Mouse (Mus musculus) naive thymus-derived CD4-positive, alpha-beta T cell, adult 2 months (primary cell): Measurements from ENCODE around the gene Prom1.

ENCODE experiments used
- DNase-seq: peaks from one replicate; pipeline ENCODE4 v3.0.0-alpha.2; 2011; ENCODE audit warnings: low read depth

The Prom1 gene

DNA sequence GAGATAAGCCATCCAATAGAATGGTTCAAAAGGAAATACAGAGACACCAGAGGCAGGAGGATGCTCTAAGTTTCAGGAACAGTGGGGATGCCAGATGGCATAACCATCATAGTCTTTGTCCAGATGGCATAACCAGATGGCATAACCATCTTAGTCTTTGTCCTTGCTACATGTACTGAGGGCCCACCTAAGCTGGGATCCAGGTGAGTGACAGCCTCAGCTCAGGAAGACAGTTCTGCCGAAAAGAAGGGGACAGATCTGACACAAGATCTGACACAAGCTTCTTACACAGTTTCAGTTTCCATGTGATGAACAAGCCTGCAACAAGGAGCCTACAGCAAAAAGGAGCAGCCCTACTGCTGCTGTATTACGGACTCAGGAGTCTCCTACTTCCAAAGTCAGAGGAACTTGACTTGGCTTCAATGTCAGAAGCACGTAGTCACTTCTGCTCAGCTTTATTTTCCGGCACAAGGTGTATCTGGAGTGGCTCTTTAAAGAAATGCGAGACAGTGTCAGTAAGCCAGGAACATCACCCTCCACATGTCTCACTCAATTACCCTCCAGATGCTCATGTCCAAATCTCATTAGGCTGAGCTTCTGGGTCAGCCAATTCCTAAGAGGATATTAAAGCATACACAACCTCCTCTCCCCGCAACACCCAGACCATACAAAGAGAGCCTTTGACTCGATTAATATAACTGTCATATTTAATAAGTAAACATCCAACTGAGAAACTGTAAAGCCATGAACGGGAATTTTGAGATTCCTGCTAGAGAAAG lies 21.4 kb downstream of the Prom1 start:
- DNase-seq = no peak

DNA sequence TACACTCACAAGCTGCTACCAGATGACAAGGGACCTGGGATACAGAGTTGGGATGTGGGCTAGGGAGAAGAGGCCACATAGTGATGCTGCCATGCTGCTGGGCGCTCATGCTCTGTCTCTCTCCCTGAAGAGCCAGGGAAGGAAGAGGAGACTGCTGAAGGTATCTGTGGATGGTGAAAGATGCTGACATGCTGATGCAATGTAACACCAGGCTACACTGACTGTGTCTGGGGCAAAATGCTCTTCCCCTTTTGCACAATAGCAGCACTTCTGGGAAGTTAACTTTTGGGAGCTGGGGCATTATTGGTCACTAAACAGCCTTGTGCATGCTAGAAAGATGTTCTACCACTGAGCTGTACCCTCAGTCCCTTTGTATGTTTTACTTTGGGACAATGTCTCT lies 26.4 kb downstream of the Prom1 start:
- no peak for DNase-seq

GRCm38 (mm10) chr5:44073634-44074033 lies 28.2 kb downstream of the Prom1 start:
- DNase-seq = no peak

GRCm38 (mm10) chr5:44070529-44071133 lies 31.2 kb downstream of the Prom1 start:
- DNase-seq = no peak

GRCm38 (mm10) chr5:44058258-44058657 lies 43.6 kb downstream of the Prom1 start:
- no peak for DNase-seq

- DNase-seq = no peak
Observed at GRCm38 (mm10) chr5:44050213-44050612, 51.6 kb downstream of the Prom1 start.

- no peak for DNase-seq
Observed at GRCm38 (mm10) chr5:44049395-44049976, 52.3 kb downstream of the Prom1 start.

DNA sequence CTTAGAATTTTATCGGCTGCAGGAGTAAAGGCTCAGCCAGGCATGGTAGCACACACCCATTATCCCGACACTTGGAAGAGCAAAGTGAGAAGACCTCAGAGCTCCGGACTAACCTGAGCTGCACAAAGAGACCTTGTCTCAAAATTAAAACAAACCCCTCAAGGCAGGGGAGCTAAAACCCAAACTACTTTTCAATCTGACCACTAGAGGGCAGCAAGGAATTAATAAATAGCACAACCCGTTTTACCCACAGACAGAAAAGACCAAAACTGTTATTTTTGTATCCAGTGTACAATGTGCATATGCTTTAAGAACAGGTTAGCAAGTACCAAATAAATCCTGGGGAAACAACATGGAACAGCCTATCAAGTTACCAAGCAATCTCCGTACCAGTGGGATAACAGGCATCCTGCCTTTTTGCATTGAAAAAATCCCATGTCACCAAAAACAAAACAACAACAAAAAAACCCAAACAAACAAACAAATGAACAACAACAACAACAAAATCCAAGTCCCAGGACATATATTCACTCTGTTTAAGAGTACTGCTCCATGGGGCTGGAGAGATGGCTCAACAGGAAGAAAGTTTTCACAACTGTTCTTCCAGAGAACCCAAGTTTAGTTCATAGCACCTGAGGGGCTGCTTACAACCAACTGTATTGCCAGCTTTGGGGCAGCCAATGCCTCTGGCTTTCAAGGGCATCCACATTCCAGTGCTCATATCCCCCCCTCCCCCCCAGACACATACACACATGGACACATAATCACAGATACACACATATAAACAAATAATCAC lies 53.1 kb downstream of the Prom1 start:
- DNase-seq = peak; percentile 57

DNA sequence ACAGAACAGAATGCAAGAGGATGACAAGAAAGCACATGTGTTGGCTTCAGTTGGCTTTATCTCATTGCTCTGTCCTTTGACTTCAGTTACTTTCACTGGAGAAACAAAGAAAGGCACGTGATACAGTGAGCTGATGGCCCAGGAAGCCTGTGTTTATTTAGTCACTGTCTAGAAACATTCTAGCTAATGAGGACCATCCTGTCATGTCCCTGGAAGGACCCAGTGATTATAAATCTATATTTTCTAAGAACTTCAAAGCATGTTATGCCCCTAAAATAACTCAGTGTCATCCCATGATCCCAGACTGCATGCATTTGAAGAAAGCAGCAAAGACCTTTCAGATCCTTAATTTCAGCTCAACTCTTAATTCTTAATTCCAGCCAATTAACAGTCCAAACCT lies 60.1 kb downstream of the Prom1 start:
- no peak for DNase-seq

DNA sequence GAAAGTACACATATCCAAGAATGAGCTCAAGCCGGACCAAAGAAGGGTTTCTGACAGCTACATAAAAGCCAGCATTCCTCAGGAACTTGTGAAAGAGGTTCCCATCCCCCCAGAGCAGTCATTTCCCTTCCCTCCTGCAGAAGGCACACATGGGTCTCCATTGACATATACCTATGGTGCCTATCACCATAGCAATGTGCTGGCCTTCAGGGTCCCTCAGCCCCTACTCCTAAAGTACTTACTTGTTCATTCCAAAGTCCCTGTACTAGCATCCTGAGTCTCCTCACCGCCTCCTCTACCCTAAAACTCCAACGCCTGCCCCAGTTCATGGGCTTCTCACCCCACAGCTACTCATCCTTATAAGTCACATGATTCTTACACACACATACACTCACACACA lies 60.8 kb downstream of the Prom1 start:
- no peak for DNase-seq

DNA sequence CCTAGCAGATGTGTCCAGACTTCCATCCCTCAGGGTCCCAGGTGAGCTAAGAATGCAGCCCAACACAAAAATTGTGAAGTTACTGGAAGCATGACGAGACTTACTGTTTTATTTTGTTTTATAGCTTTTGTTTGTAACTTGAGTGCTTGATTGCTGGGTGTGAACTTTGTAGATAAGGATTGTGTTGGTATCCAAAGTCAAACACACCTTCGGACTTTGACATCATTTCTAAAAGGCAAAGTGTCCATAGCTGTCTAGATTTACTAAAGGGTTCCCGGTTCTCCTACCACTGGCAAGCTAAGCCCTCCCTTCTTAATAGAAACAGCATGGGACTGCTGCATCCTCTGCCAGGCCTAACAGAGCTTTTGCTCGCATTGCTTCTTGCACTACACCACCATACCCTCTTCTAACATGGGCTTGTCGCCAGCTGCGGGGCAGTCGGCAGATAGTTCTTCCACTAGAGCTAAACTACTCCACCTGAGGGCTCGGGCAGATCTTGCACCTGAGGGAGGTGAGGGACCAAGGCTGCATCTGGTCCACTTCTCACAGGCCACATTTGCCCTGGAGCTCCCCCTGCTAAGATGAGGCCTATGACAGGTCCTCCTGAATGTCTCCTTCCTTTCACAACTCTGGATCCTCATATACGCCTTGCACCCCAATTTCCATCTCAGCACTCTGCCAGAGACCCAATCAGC lies 103.4 kb downstream of the Prom1 start:
- no peak for DNase-seq

GRCm38 (mm10) chr5:43997626-43998025 lies 104.2 kb downstream of the Prom1 start:
- no peak for DNase-seq

GRCm38 (mm10) chr5:43996162-43996561 lies 105.7 kb downstream of the Prom1 start:
- DNase-seq = no peak

- no peak for DNase-seq
Observed at GRCm38 (mm10) chr5:43994981-43995380, 106.9 kb downstream of the Prom1 start.

GRCm38 (mm10) chr5:43990316-43990715 lies 111.5 kb downstream of the Prom1 start:
- DNase-seq = peak; percentile 72

DNA sequence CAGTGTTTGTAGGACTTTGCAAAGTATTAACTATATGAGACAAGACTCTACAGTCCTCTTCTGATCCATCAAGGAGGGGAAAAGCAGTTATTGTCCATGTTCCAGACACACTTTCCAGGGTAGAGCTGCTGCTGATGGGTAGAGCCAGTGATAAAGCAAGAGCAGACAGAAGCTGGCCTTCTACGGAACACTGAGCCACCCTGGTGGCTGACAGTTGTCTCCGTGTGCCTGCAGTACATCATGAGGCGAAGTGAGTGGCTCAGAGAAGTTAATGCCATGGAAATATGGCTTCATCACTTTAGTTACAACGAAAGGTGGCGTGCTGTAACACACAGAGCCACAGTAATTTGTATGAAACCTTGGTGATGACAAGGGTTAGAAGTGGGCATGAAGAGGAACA lies 112.8 kb downstream of the Prom1 start:
- DNase-seq = peak; percentile 12

GRCm38 (mm10) chr5:43986212-43986611 lies 115.6 kb downstream of the Prom1 start:
- DNase-seq = no peak

- DNase-seq = no peak
Observed at GRCm38 (mm10) chr5:43982896-43983295, 118.9 kb downstream of the Prom1 start.

DNA sequence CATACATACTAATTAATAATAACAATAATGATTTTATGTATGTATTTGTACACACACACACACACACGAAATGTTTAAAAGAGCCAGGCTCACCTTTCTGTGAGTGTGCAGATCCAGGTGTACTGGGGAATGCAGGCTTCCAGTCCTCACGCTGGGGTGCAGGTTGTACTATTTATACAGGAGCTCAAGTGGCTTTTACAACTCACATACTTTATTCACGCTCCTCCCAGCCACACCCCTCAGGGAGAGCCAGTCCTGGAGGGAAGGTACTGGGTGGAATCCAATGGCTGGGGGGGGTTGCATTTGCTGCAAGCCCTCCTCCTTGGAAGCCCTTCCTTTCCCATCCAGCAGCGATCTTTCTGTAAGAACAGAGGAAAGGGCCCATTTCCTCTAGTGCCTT lies 120.2 kb downstream of the Prom1 start, which contains the start of gene Fgfbp1:
Fgfbp1 (minus strand) TSS at position 160 of the 400 bp plus-strand sequence.
- no peak for DNase-seq

DNA sequence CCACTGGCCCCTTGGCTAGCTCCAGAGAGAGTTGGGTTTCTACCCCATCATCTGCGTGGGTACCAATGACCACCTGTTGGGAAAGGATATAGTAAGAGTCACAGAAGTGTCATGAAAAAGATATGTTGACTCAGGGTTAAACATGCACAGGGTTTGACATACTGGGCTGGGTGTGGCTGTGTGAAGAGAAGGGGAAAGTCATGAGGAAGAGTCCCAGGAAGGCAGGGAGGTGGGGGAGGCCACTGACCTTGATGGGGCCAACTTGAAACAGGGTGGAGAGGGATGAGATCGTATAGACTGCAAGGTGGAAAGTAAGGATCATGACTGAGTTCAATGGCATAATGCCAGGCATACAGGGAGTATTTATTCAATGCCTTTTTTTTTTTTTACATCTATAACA lies 121.4 kb downstream of the Prom1 start:
- no peak for DNase-seq

DNA sequence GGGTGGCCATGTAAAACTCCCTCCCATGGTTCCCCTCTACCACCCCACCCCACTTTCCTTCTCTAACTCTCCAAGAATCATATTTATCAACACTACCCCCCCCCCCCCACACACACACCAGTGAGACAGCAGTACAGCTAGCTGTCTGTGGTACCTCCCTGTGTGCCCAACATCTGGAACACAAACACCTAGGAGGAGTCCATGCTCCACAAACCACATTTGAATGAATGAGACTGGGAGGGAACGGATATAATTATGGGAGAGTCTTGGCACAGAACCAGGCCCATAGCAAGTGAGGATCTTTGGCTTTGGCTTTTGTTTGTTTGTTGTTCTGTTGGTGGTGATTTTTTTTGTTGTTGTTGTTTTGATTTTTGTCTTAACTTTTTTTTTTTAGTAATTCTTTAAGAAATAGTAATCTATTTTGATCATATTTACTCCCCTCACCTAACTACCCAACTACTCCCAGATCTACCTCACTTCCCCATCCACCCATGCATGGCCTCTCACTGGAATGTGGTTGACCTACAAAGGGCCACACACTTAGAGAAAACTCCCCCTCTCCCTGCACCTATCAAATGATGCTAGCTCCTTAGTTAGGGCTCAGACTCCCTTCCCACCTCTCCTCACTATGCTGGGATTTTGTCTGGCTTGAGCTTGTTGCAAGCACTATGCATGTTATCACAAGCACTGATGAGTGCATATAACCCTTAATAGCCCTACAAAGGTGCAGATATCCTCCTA lies 124.8 kb downstream of the Prom1 start:
- no peak for DNase-seq
